In genomic region chr9:58246083-58246591, GRCm38 (mm10) we compare ENCODE assay signal across 14 mouse cellular contexts. TPM values are rescaled to one million over a fixed set of nuclear protein-coding genes. Genes with fewer than 3 reads are reported as not detected.
DNase-seq lines count a peak whose midpoint lies in the region; ATAC-seq and TF ChIP-seq lines count a peak whose summit lies in the region.
"Had no signal": no experiment of that assay in that cellular context is flagged by ENCODE, and none has a peak within 500 bp of the region (broad histone marks: within the 10 kb centered on the region; RNA-seq: fewer than 3 reads in every experiment).

No protein-coding gene starts in this region.

- no peak for ATAC-seq in heart, embryonic 13.5 days (ENCODE audit: extremely low read depth, insufficient number of reproducible peaks, low FRiP score, low TSS enrichment)
- peak; percentile 41 for ATAC-seq in erythroblast, adult 5-6 weeks (replicated peaks; ENCODE audit: low FRiP score, poor library complexity, severe bottlenecking)
- peak; percentile 69 for ATAC-seq in megakaryocyte, adult 5-6 weeks (ENCODE audit: poor library complexity, severe bottlenecking)

- peak overlapping the region; percentile 50 for H3K9ac ChIP-seq in heart, embryonic 13.5 days

- 61% methylated on average over 4 of the region's 4 CpGs for WGBS in heart, embryonic 13.5 days

- H3K27me3 ChIP-seq in heart, embryonic 13.5 days (replicated peaks) = no peaks in the 10 kb centered on the region
- no peaks in the 10 kb centered on the region for H3K27me3 ChIP-seq in E14TG2a.4 (ENCODE audit: insufficient read depth, low read length)
- H3K27me3 ChIP-seq: embryonic facial prominence, embryonic 12.5 days had no signal

- peaks cover 33% of the 10 kb centered on the region for H3K36me3 ChIP-seq in heart, embryonic 13.5 days
- peaks cover 56% of the 10 kb centered on the region for H3K36me3 ChIP-seq in E14TG2a.4 (ENCODE audit: insufficient read depth, low read length)
- H3K36me3 ChIP-seq: embryonic facial prominence, embryonic 12.5 days had no signal

- no peak for DNase-seq in heart, postnatal 36 days
- no peak for DNase-seq in thymus, postnatal 10 days (ENCODE audit: low spot score in 2 of 2)
- no peak for DNase-seq in urinary bladder, postnatal 25 days (ENCODE audit: low spot score)
- no peak for DNase-seq in adipocyte (ENCODE audit: low spot score)
- DNase-seq: cerebellum, adult 11-12 months; heart, postnatal 4 days; kidney, postnatal 14 days had no signal

- H3K4me1 ChIP-seq in heart, embryonic 13.5 days = peaks cover 82% of the 10 kb centered on the region
- peaks cover 73% of the 10 kb centered on the region for H3K4me1 ChIP-seq in E14TG2a.4 (replicated peaks; ENCODE audit: low read depth, low read length)

- H3K9me3 ChIP-seq in heart, embryonic 13.5 days = no peaks in the 10 kb centered on the region
- no peaks in the 10 kb centered on the region for H3K9me3 ChIP-seq in E14TG2a.4 (ENCODE audit: low read length)
- H3K9me3 ChIP-seq: embryonic facial prominence, embryonic 12.5 days had no signal

- intact Hi-C loops in heart, postnatal 36 days (cut with DNase I) = loop anchor here (2.0 kb wide), 1 partner anchor 23 kb away; no protein-coding TSS in a partner anchor

- no peak overlapping the region for H3K4me3 ChIP-seq in heart, embryonic 13.5 days
- H3K4me3 ChIP-seq in E14TG2a.4 (replicated peaks; ENCODE audit: low read length) = peak overlapping the region; percentile 95
- H3K4me3 ChIP-seq: embryonic facial prominence, embryonic 12.5 days had no signal

- no peak overlapping the region for H3K27ac ChIP-seq in heart, embryonic 13.5 days (replicated peaks)
- H3K27ac ChIP-seq: embryonic facial prominence, embryonic 12.5 days; left cerebral cortex, adult 2 months had no signal

- H3K4me2 ChIP-seq in heart, embryonic 13.5 days = peak overlapping the region; percentile 12

- no peak for TF ChIP-seq CTCF in E14TG2a.4 (conservative IDR thresholded peaks at IDR 0.05; ENCODE audit: low read length)

RNA-seq across cellular contexts. Expression of gene Pml, which starts 3.4 kb away (rescaled TPM):
- 11.9 and 12.9 TPM in 2 replicates for polyA plus RNA-seq in heart, embryonic 13.5 days (2015; fragmentation: Nextera tagmentation; extraction: Ambion mirVana)
- total RNA-seq in heart, postnatal 36 days (2021) = 1 to 10 TPM; 8.3 to 9.5 TPM
- 43.0 and 50.8 TPM in 2 replicates for total RNA-seq in erythroblast, adult 5-6 weeks (2015; ENCODE audit: low replicate concordance)
- total RNA-seq in erythroblast, adult 5-6 weeks (2017; ENCODE audit: low replicate concordance) = 51.6 and 69.0 TPM in 2 replicates
- total RNA-seq in megakaryocyte, adult 5-6 weeks (2015) = 37.7 and 41.3 TPM in 2 replicates
- 15.5 and 17.4 TPM in 2 replicates for total RNA-seq in megakaryocyte, adult 5-6 weeks (2017)

RNA-seq across cellular contexts. Expression of gene Stoml1, which starts 6.8 kb away (rescaled TPM):
- 25.0 and 25.6 TPM in 2 replicates for polyA plus RNA-seq in heart, embryonic 13.5 days (2015; fragmentation: Nextera tagmentation; extraction: Ambion mirVana)
- total RNA-seq in heart, postnatal 36 days (2021) = 10 to 100 TPM; 10.2 to 10.4 TPM
- total RNA-seq in erythroblast, adult 5-6 weeks (2015; ENCODE audit: low replicate concordance) = 1.2 and 8.6 TPM in 2 replicates
- total RNA-seq in erythroblast, adult 5-6 weeks (2017; ENCODE audit: low replicate concordance) = 2.1 and 2.3 TPM in 2 replicates
- 5.8 and 6.1 TPM in 2 replicates for total RNA-seq in megakaryocyte, adult 5-6 weeks (2015)
- total RNA-seq in megakaryocyte, adult 5-6 weeks (2017) = 9.4 and 11.9 TPM in 2 replicates

RNA-seq across cellular contexts. Expression of gene Islr2, which starts 42.0 kb away (rescaled TPM):
- 0.05 and 0.17 TPM in 2 replicates for polyA plus RNA-seq in heart, embryonic 13.5 days (2015; fragmentation: Nextera tagmentation; extraction: Ambion mirVana)
- total RNA-seq in heart, postnatal 36 days (2021) = 1 to 10 TPM; 1.4 to 2.3 TPM
- total RNA-seq in erythroblast, adult 5-6 weeks (2015; ENCODE audit: low replicate concordance) = not detected in 2 replicates
- not detected in 2 replicates for total RNA-seq in erythroblast, adult 5-6 weeks (2017; ENCODE audit: low replicate concordance)
- not detected in 2 replicates for total RNA-seq in megakaryocyte, adult 5-6 weeks (2015)
- total RNA-seq in megakaryocyte, adult 5-6 weeks (2017) = not detected in 2 replicates
- polyA plus RNA-seq: lung, postnatal 0 days had no signal

RNA-seq across cellular contexts. Expression of gene Islr, which starts 42.0 kb away (rescaled TPM):
- 18.6 and 23.3 TPM in 2 replicates for polyA plus RNA-seq in heart, embryonic 13.5 days (2015; fragmentation: Nextera tagmentation; extraction: Ambion mirVana)
- total RNA-seq in heart, postnatal 36 days (2021) = 10 to 100 TPM; 28.5 to 30.4 TPM
- 0.63 TPM in 1 of 2 replicates, not detected in the other for total RNA-seq in erythroblast, adult 5-6 weeks (2015; ENCODE audit: low replicate concordance)
- total RNA-seq in erythroblast, adult 5-6 weeks (2017; ENCODE audit: low replicate concordance) = not detected in 2 replicates
- total RNA-seq in megakaryocyte, adult 5-6 weeks (2015) = 0.16 and 0.33 TPM in 2 replicates
- total RNA-seq in megakaryocyte, adult 5-6 weeks (2017) = not detected in 2 replicates
